Mouse (Mus musculus) hindbrain, embryonic 13.5 days (tissue): ENCODE data around the gene Smarca2. TPM values are rescaled to one million over a fixed set of nuclear protein-coding genes. Genes with fewer than 3 reads are reported as not detected.

Experiments used
- ATAC-seq: fragments of 200-750 bp; cut with Nextera tagmentation; 2 replicates; pipeline ENCODE4 v1.8.0; 2017; ENCODE audit warnings: moderate TSS enrichment; ENCODE audit not compliant: low FRiP score
- H3K27ac ChIP-seq: fragments of 300-500 bp; sonication (generic); 2 replicates; pipeline ENCODE4 v1.5.1; 2015; ENCODE audit warnings: inconsistent platforms, mild to moderate bottlenecking, moderate library complexity
- H3K27me3 ChIP-seq: fragments of 300-500 bp; sonication (generic); 2 replicates; pipeline ENCODE4 v1.6.1; 2015; ENCODE audit warnings: mild to moderate bottlenecking, inconsistent platforms
- H3K36me3 ChIP-seq: fragments of 300-500 bp; sonication (generic); 2 replicates; pipeline ENCODE4 v1.6.1; 2015; ENCODE audit warnings: mild to moderate bottlenecking, inconsistent platforms
- H3K4me1 ChIP-seq: fragments of 300-500 bp; sonication (generic); replicated peaks from 2 replicates; pipeline ENCODE4 v1.6.1; 2015; ENCODE audit warnings: inconsistent platforms
- H3K4me2 ChIP-seq: fragments of 300-500 bp; sonication (generic); 2 replicates; pipeline ENCODE4 v1.6.1; 2015; ENCODE audit warnings: inconsistent platforms, mild to moderate bottlenecking, moderate library complexity
- H3K4me3 ChIP-seq: fragments of 300-500 bp; sonication (generic); 2 replicates; pipeline ENCODE4 v1.5.1; 2015; ENCODE audit warnings: mild to moderate bottlenecking, inconsistent platforms
- H3K9ac ChIP-seq: fragments of 300-500 bp; sonication (generic); 2 replicates; pipeline ENCODE4 v1.6.1; 2015; ENCODE audit warnings: mild to moderate bottlenecking, inconsistent platforms
- H3K9me3 ChIP-seq: fragments of 300-500 bp; sonication (generic); 2 replicates; pipeline ENCODE4 v1.6.1; 2016; ENCODE audit warnings: inconsistent platforms
- WGBS: fragments of 180-500 bp; shearing (Covaris S2); methylation state at CpG from one replicate; pipeline ENCODE4 v1.1.7; 2015; 5-methylcytosine and 5-hydroxymethylcytosine counted together
- polyA plus RNA-seq: library from polyadenylated mRNA; unstranded; fragments of >200 nt; fragmentation: Nextera tagmentation; extraction: Ambion mirVana; gene quantifications from 2 replicates; pipeline ENCODE4 v1.2.1, GENCODE M21; 2015

The Smarca2 gene
- polyA plus RNA-seq, 1 experiment from 2014 or later = 85.3 TPM

DNA sequence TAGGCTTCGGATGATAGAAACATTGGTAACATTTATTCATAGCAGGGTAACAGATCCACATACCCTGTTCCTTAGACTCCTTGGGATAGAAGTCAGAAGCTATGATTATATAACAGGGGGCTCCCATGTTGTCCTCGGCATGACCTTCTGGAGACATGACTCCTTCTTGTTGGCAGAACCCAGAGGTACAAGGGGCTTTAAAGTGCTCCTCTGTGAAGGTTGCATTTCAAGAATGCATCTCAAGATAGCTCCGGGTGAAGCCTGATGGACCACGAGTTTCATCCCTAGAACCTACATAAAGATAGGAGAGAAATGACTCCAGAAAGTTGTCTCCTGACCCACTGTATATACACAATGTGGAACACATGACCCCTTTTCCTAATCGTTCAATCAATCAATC lies 27.4 kb downstream of the Smarca2 start:
- Histone ChIP-seq H3K4me1 (0 out of 2 replicates have a peak, but pooled peaks cover 4% of the 10 kb centered on the region), H3K27me3 (no peaks in the 10 kb centered on the region), H3K27ac (no peak overlapping the region), H3K4me2 (no peak overlapping the region), H3K9me3 (no peaks in the 10 kb centered on the region), H3K9ac (no peak overlapping the region), H3K4me3 (no peak overlapping the region), H3K36me3 (0 out of 2 replicates have a peak, but pooled peaks cover 2% of the 10 kb centered on the region)
- WGBS = 94% methylated on average over 5 of the region's 5 CpGs
- ATAC-seq = no peak

DNA sequence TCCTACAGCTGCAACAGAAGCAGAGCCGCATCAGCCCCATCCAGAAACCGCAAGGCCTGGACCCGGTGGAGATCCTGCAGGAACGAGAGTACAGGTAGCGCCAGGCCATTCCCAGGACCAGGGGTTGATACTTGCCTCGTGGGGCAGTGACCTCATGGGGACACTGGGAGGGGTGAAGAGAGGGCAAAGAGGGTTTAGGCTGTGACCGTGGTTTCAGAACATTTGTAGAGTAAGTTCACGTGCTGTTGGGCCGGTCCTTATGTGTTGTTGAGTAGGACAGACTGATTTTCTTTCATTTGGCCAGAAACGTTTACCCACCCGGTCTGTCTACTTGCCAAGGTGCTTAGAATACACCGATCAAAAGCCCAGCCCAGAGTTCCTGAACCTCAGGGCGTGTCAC lies 35.7 kb downstream of the Smarca2 start:
- 88% methylated on average over 13 of the region's 13 CpGs for WGBS
- no peaks in the 10 kb centered on the region for H3K4me1 ChIP-seq
- peaks cover 7% of the 10 kb centered on the region for H3K36me3 ChIP-seq
- no peak for ATAC-seq
- H3K4me3 ChIP-seq = no peak overlapping the region
- H3K9me3 ChIP-seq = no peaks in the 10 kb centered on the region
- no peaks in the 10 kb centered on the region for H3K27me3 ChIP-seq
- H3K27ac ChIP-seq = no peak overlapping the region
- H3K4me2 ChIP-seq = no peak overlapping the region
- H3K9ac ChIP-seq = no peak overlapping the region

DNA sequence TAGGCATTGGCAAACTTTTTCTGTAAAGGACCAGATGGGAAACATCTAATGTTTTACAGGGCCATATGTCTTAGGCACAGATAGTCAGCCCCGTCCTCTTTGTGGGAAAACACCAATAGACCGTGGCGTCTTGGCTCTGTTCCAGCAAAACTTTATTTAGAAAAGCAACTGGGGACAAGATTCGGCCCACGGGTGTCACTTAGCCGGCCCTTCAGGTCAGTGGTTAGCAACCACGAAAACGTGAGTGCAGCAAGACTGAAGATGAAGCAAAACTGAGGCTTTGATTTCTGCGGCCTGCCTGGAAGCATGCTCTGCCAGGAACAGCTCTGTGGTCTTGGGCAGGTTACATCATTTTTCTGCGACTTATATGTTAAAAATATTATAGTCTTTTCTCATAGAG lies 36.4 kb downstream of the Smarca2 start:
- H3K4me1 ChIP-seq = no peaks in the 10 kb centered on the region
- 75% methylated on average over 10 of the region's 10 CpGs for WGBS
- no peak overlapping the region for H3K9ac ChIP-seq
- H3K4me2 ChIP-seq = no peak overlapping the region
- no peak overlapping the region for H3K27ac ChIP-seq
- H3K4me3 ChIP-seq = no peak overlapping the region
- H3K27me3 ChIP-seq = no peaks in the 10 kb centered on the region
- peaks cover 7% of the 10 kb centered on the region for H3K36me3 ChIP-seq
- ATAC-seq = no peak
- H3K9me3 ChIP-seq = no peaks in the 10 kb centered on the region

DNA sequence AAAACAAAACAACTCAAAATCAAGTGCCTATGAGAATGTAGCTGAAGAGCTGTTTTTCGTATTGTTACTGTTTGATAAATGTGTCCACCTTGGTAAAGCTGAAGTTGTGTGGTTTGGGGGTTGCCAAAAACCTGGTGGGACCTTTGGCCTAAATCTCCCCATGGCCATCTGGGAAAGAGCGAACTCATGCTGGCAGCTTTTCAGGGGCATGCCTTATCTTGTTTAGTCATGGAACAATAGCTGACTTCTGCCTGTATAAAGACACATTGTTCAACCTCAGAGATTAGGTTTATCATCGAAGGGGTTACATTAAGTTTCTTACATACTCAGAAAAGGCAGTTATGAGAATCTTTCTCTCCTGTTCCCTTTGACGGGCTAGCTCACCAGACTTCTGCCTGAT lies 38.2 kb downstream of the Smarca2 start:
- no peaks in the 10 kb centered on the region for H3K4me1 ChIP-seq
- H3K27ac ChIP-seq = no peak overlapping the region
- no peak overlapping the region for H3K4me2 ChIP-seq
- no peak overlapping the region for H3K9ac ChIP-seq
- 62% methylated on average over 4 of the region's 4 CpGs for WGBS
- H3K36me3 ChIP-seq = peaks cover 7% of the 10 kb centered on the region
- H3K4me3 ChIP-seq = no peak overlapping the region
- no peaks in the 10 kb centered on the region for H3K27me3 ChIP-seq
- H3K9me3 ChIP-seq = no peaks in the 10 kb centered on the region
- no peak for ATAC-seq

DNA sequence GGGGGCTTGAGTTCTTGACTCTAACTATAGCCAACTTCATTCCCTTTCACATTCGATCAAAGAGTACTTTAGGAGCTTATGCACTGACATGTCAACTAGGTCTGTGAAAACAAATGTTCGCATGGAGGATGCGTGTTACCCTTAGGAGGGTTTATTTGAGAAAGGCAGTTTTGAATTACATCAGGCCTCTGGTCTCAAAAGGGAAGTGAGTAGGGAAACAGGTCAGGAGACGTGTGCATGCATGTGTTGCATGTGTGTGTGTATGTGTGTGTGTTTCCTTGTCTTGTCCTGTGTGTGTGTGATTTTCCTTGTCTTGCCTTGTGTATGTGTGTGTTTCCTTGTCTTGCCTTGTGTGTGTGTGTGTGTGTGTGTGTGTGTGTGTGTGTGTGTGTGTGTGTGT lies 39.1 kb downstream of the Smarca2 start:
- H3K4me3 ChIP-seq = no peak overlapping the region
- ATAC-seq = no peak
- H3K27ac ChIP-seq = no peak overlapping the region
- H3K9me3 ChIP-seq = no peaks in the 10 kb centered on the region
- peaks cover 10% of the 10 kb centered on the region for H3K36me3 ChIP-seq
- WGBS = 86% methylated on average over 4 of the region's 4 CpGs
- no peaks in the 10 kb centered on the region for H3K4me1 ChIP-seq
- no peak overlapping the region for H3K4me2 ChIP-seq
- no peak overlapping the region for H3K9ac ChIP-seq
- no peaks in the 10 kb centered on the region for H3K27me3 ChIP-seq

DNA sequence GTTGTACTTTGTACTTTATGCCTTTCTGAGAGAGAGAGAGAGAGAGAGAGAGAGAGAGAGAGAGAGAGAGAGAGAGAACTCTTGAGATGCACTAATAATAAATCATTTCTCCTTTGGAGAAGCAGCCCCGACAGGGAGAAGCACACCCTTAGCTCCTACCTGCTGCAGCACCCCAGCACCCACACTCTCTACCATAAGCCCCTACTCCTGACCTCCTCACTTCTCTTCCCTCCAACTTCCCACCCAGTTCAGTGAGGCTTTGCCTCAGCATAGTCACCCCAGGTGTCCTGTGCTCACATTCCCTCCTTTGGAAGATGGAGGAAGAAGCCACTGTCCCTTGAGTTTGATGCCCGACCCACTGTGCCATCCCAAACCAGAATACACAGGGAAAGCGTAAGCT lies 40.2 kb downstream of the Smarca2 start:
- Histone ChIP-seq H3K36me3 (peaks cover 20% of the 10 kb centered on the region), H3K4me3 (no peak overlapping the region), H3K9ac (no peak overlapping the region), H3K27ac (no peak overlapping the region), H3K4me1 (no peaks in the 10 kb centered on the region), H3K27me3 (no peaks in the 10 kb centered on the region), H3K4me2 (no peak overlapping the region), H3K9me3 (no peaks in the 10 kb centered on the region)
- no peak for ATAC-seq
- WGBS = 89% methylated on average over 3 of the region's 3 CpGs

DNA sequence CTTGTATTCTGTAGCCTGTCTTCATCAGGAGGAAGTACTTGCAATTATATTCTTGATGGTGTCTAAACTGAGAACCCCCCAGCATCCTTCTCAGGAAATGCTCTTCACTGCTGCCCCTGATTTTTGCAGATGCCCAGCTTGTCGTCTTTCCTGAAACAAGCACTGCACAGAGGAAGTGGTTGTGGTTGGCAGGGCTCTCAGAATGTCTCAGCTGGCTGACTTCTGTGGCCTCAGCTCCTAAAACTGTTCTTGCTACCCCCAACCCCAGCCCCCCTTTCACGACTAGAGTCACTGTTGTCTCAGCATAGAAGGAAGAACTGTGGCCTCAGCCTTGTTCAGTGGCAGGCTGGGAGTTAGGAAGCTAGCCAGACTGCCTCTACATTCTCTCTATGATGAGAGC lies 41.3 kb downstream of the Smarca2 start:
- WGBS = 35% methylated on average over 2 of the region's 2 CpGs
- H3K36me3 ChIP-seq = peaks cover 15% of the 10 kb centered on the region
- no peak overlapping the region for H3K9ac ChIP-seq
- H3K4me2 ChIP-seq = no peak overlapping the region
- ATAC-seq = no peak
- H3K4me1 ChIP-seq = no peaks in the 10 kb centered on the region
- H3K9me3 ChIP-seq = no peaks in the 10 kb centered on the region
- no peaks in the 10 kb centered on the region for H3K27me3 ChIP-seq
- no peak overlapping the region for H3K27ac ChIP-seq
- no peak overlapping the region for H3K4me3 ChIP-seq

DNA sequence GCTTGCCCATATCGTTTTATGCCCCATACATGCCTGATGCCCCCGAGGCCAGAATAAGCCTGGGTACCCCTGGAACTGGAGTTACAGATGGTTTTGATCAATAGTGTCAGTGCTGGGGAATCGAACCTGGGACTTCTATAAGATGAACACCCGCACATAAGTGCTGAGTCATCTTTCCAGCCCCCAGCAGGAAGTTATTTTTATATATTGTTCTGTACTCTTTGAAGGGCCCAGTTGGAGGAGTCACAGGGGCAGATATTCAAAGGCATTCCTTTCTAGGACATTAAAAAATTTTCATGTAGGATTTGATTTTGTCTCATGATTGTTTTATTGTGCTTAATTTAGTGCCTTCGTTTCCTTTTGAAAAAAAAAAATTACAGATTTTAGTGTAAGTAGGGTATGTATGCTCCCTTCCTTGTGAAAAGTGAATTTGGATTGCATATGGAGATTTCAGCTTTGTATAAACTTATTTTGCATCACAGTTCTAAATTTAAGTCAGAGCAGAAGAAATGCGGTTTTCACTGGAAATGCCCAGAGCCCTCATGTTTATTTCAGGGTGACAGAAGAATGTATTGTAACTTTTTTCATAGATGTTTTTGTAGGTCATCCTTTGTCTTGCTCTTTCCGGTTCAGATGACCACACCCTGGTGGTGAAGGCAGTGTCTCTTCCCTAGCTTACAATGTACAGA lies 45.9 kb downstream of the Smarca2 start:
- Histone ChIP-seq H3K4me2 (no peak overlapping the region), H3K27ac (no peak overlapping the region), H3K9ac (no peak overlapping the region), H3K36me3 (peaks cover 27% of the 10 kb centered on the region), H3K27me3 (peaks cover 3% of the 10 kb centered on the region; the same call in 1 of the 2 replicates), H3K9me3 (no peaks in the 10 kb centered on the region), H3K4me3 (no peak overlapping the region), H3K4me1 (no peaks in the 10 kb centered on the region)
- 91% methylated on average over 7 of the region's 7 CpGs for WGBS
- ATAC-seq = no peak

DNA sequence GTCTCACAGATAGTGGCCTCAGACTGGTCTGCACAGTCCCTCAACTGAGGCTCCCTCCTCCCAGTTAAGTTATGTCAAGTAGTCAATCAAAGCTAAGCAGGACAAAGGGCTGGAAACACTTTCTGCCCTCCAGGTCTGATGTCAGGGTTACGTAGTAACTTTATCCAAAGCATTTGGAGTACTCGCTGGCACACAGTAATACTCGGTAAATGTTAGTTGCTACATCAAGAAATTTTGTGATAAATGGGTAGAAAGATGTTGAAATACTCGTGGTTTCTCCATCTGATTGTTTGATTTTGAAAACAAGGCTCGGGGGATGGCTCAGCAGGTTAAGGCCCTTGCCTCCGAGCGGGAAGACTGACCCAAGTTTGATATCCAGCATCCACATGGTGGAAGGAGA lies 53.5 kb downstream of the Smarca2 start:
- H3K27ac ChIP-seq = no peak overlapping the region
- ATAC-seq = no peak
- peaks cover 4% of the 10 kb centered on the region for H3K36me3 ChIP-seq
- H3K4me1 ChIP-seq = no peaks in the 10 kb centered on the region
- no peak overlapping the region for H3K4me2 ChIP-seq
- no peaks in the 10 kb centered on the region for H3K9me3 ChIP-seq
- peaks cover 3% of the 10 kb centered on the region; the same call in 1 of the 2 replicates for H3K27me3 ChIP-seq
- no peak overlapping the region for H3K9ac ChIP-seq
- H3K4me3 ChIP-seq = no peak overlapping the region
- 86% methylated on average over 7 of the region's 7 CpGs for WGBS

DNA sequence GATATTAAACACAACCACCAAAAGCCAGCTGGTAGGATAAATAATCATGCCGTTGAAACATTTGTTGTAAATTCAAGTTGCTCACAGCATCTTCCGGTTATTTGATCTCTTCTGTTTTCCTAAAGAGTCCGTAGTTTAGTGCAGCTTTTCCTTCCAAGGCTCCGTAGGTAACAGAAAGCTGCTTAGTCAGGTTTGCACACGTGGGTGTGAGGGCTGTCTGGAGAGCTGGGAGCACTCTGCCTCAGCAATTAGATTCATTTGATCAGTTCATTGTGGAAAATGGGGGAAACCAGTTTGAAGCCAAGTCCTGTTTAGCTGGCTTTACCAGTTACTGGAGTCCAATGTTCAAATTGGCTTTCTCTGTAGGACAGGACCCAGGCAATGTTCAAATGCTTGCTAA lies 55.1 kb downstream of the Smarca2 start:
- Histone ChIP-seq H3K9ac (no peak overlapping the region), H3K36me3 (peaks cover 4% of the 10 kb centered on the region; the same call in 1 of the 2 replicates), H3K27ac (no peak overlapping the region), H3K9me3 (no peaks in the 10 kb centered on the region), H3K4me1 (no peaks in the 10 kb centered on the region), H3K4me3 (no peak overlapping the region), H3K4me2 (no peak overlapping the region), H3K27me3 (no peaks in the 10 kb centered on the region)
- no peak for ATAC-seq
- WGBS = 83% methylated on average over 5 of the region's 5 CpGs

DNA sequence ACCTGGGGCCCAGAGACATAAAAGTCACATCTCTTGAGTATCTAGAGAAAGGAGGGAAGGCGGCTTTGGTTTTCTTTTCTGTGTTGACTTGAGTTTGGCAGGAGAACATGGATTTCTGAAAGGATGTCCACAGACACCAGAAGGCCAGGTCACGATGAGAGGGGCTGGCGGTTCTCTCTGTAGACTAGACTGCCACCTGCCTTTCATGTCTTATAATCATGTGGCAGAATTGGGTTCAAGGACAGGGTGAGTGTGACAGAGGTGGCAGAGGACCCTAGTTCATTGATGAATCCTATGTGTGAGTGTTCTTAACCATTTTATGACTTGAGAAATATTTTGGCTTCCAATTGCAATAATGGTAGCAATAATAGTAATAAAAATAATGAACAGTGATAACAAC lies 56.3 kb downstream of the Smarca2 start:
- Histone ChIP-seq H3K4me3 (no peak overlapping the region), H3K4me1 (no peaks in the 10 kb centered on the region), H3K4me2 (no peak overlapping the region), H3K27ac (no peak overlapping the region), H3K9ac (no peak overlapping the region), H3K9me3 (no peaks in the 10 kb centered on the region), H3K27me3 (no peaks in the 10 kb centered on the region), H3K36me3 (peaks cover 4% of the 10 kb centered on the region; the same call in 1 of the 2 replicates)
- no peak for ATAC-seq
- 97% methylated on average over 3 of the region's 3 CpGs for WGBS

DNA sequence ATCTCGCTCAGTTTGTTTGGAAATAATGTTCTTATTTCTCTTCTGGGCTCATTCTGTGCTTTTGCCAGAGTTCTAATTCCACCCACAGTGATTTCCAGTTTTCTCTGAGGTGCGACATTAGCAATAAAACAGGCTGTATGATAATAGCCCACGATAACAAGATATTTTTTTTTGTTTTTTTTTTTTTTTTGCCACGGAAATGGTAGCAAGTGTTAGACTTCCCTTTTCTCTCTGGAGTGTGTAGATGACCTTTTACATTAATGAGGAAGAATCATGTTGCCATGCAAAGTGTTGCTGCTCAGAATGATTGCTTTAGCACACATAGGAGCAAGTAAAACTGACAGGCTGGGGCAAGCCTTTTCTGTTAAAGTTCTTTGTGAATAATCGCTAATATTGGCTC lies 61.5 kb downstream of the Smarca2 start:
- Histone ChIP-seq H3K27ac (no peak overlapping the region), H3K36me3 (peaks cover 10% of the 10 kb centered on the region; the same call in 1 of the 2 replicates), H3K4me2 (no peak overlapping the region), H3K4me1 (no peaks in the 10 kb centered on the region), H3K27me3 (no peaks in the 10 kb centered on the region), H3K4me3 (no peak overlapping the region), H3K9me3 (no peaks in the 10 kb centered on the region), H3K9ac (no peak overlapping the region)
- no peak for ATAC-seq
- 88% methylated on average over 5 of the region's 5 CpGs for WGBS

DNA sequence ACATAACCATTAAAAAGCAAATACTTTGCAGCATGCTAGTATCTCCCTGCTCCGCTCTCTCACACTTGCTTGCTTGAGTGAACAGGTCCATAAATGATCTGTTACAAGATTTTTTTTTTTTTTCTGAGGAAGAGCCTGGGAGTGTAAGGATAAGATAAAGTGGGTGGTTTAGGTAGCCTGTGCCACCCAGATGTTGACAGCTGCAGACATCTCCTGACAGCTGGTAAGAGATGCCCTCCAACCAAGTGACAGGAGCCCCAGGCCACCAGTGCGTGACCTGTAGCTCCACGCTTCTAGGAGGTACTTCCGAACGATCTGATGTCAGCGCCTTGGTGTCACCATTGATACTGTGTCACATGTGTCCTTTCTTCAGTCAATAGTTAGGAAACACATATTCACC lies 65.2 kb downstream of the Smarca2 start:
- no peak overlapping the region for H3K9ac ChIP-seq
- H3K9me3 ChIP-seq = no peaks in the 10 kb centered on the region
- H3K36me3 ChIP-seq = peaks cover 21% of the 10 kb centered on the region; the same call in 1 of the 2 replicates
- ATAC-seq = no peak
- H3K27ac ChIP-seq = no peak overlapping the region
- 90% methylated on average over 6 of the region's 6 CpGs for WGBS
- no peaks in the 10 kb centered on the region for H3K27me3 ChIP-seq
- H3K4me1 ChIP-seq = no peaks in the 10 kb centered on the region
- no peak overlapping the region for H3K4me2 ChIP-seq
- H3K4me3 ChIP-seq = no peak overlapping the region
